ENCODE assay signal across 11 mouse cellular contexts in genomic region chr14:77150556-77150955, GRCm38 (mm10). TPM values are rescaled to one million over a fixed set of nuclear protein-coding genes. Genes with fewer than 3 reads are reported as not detected.
"Had no signal": no experiment of that assay in that cellular context is flagged by ENCODE, and none has a peak within 500 bp of the region (broad histone marks: within the 10 kb centered on the region; RNA-seq: fewer than 3 reads in every experiment).

No protein-coding gene starts in this region.

- DNase-seq: left cerebral cortex, postnatal 4 days; lung, adult 18-20 months; thymus, adult 2 months; thymus, postnatal 36 days had no signal

- ATAC-seq: intestine, embryonic 16.5 days; midbrain, embryonic 13.5 days had no signal

- H3K27ac ChIP-seq: limb, embryonic 13.5 days; liver, embryonic 14.5 days; midbrain, embryonic 13.5 days; neural tube, embryonic 15.5 days had no signal

- H3K27me3 ChIP-seq: neural tube, embryonic 15.5 days had no signal

- H3K36me3 ChIP-seq: limb, embryonic 13.5 days; midbrain, embryonic 13.5 days; neural tube, embryonic 15.5 days had no signal

- H3K4me3 ChIP-seq: limb, embryonic 13.5 days; midbrain, embryonic 13.5 days; myocyte; neural tube, embryonic 15.5 days had no signal

- H3K4me2 ChIP-seq: limb, embryonic 13.5 days; midbrain, embryonic 13.5 days; neural tube, embryonic 15.5 days had no signal

- H3K9me3 ChIP-seq: limb, embryonic 13.5 days; midbrain, embryonic 13.5 days; neural tube, embryonic 15.5 days had no signal

- H3K9ac ChIP-seq: limb, embryonic 13.5 days; liver, embryonic 14.5 days; midbrain, embryonic 13.5 days; neural tube, embryonic 15.5 days had no signal

RNA-seq across cellular contexts. Expression of gene Enox1, which starts 6.0 kb away (rescaled TPM):
- polyA plus RNA-seq: liver, adult 2 months had no signal
